Mouse (Mus musculus) spleen, postnatal 0 days (tissue): ENCODE measurements around the gene Nr0b2. TPM values are rescaled to one million over a fixed set of nuclear protein-coding genes. Genes with fewer than 3 reads are reported as not detected.

ENCODE experiments used
- polyA plus RNA-seq: library from polyadenylated mRNA; unstranded; fragments of >200 nt; fragmentation: Nextera tagmentation; extraction: Ambion mirVana; gene quantifications from 2 replicates; pipeline ENCODE4 v1.2.1, GENCODE M21; 2015

Gene Nr0b2
- 2.6 and 3.6 TPM in 2 replicates for polyA plus RNA-seq

DNA sequence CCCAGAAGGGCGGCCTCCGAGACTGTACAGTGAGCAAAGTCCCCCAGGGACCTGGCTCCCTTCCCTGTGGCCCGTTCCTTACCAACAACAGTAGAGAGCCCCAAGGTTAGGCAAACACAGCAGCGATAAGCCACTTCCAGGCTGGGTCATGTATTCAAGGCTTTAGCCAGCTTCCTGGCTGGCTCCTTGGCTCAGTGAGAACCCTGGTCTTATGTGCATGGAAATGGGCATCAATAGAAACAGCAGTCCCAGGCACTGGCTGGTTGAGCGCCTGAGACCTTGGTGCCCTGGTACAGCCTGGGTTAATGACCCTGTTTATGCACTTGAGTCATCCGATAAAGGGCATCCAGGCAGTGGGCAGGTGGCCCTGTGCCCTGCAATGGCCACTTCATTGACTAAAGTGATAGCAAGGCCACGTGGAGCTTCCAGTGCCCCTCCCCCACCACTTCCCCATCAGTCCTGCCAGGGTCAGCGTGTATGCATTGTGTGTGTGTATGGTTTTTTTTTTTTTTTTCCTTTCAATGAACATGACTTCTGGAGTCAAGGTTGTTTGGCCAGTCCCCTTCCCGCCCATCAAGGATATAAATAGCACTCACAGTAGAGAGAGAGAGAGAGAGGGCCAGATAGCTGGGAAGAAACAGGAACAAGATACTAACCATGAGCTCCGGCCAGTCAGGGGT, at the start of gene Nr0b2:
Gene Nr0b2, plus strand, starts transcription at position 609 of the 680 bp plus-strand sequence.

DNA sequence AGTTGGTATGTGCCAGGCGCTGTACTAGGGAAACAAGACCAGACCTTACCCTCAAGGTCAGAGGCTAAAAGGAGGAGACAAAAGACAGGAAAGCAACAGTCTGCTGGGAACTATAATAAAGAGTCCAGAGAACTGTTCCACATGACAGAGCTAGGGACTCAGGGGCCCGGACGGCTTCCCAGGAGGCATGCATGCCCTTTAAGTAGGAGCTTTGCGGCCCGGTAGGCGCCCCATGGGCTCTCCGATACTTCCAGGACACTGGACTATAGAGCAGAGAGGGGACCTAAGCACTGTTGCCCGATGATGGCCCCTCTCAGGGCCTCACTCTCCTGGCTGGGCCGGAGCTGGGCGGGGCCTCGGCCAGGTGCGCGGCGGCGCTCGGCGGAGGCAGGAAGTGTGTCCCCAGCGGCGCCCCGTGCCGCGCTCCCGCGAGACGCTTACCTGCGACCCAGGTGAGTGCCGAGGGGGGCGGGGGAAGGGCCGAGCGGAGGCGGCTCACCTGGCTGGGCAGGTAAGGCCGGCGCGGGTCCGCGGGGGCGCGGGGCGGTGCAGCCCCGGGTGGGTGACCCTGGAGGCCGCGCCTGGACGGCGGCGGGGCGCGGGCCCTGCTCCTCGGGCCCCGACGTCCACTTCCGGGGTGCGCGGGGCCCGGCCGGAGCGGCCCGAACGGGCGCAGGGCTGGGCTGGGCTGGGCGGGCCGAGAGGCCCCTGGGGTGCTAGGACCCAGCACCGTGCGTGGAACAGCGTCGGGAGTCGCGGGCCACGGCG, 34.4 kb upstream of the Nr0b2 start, which contains the start of gene Kdf1:
Gene Kdf1, plus strand, starts transcription at position 363 of the 768 bp plus-strand sequence.

GRCm38 (mm10) chr4:133545272-133546231, 7.6 kb upstream of the Nr0b2 start, which contains the start of gene Nudc:
Gene Nudc, minus strand, starts transcription at chr4:133545996.

GRCm38 (mm10) chr4:133574070-133574842, 21.1 kb downstream of the Nr0b2 start, which contains the start of gene Gpatch3:
Gene Gpatch3, plus strand, starts transcription at chr4:133574745.

GRCm38 (mm10) chr4:133584059-133584951, 31.1 kb downstream of the Nr0b2 start, which contains the start of gene Gpn2:
Gene Gpn2, plus strand, starts transcription at chr4:133584362.

GRCm38 (mm10) chr4:133601721-133602218, 48.6 kb downstream of the Nr0b2 start, which contains the start of gene Sfn:
Gene Sfn, minus strand, starts transcription at chr4:133602168.

Other genes starting within 250 kb of the Nr0b2 start
- gene Wdtc1, start 199.9 kb upstream of the Nr0b2 start, polyA plus RNA-seq, result 8.0 and 8.3 TPM in 2 replicates
- 4.5 and 5.3 TPM in 2 replicates for gene Slc9a1, start 183.7 kb upstream of the Nr0b2 start, polyA plus RNA-seq
- 0.30 and 0.58 TPM in 2 replicates for gene Tent5b, start 73.2 kb upstream of the Nr0b2 start, polyA plus RNA-seq
- gene Trnp1, start 54.8 kb upstream of the Nr0b2 start, polyA plus RNA-seq, result 0.40 and 0.47 TPM in 2 replicates
- 0.17 and 0.23 TPM in 2 replicates for gene Kdf1, start 34.4 kb upstream of the Nr0b2 start, polyA plus RNA-seq
- 151 and 160 TPM in 2 replicates for gene Nudc, start 7.4 kb upstream of the Nr0b2 start, polyA plus RNA-seq
- gene Gpatch3, start 21.4 kb downstream of the Nr0b2 start, polyA plus RNA-seq, result 5.0 and 5.6 TPM in 2 replicates
- 11.5 and 12.3 TPM in 2 replicates for gene Gpn2, start 31.0 kb downstream of the Nr0b2 start, polyA plus RNA-seq
- gene Sfn, start 48.8 kb downstream of the Nr0b2 start, polyA plus RNA-seq, result 1.5 and 1.6 TPM in 2 replicates
- gene Zdhhc18, start 96.8 kb downstream of the Nr0b2 start, polyA plus RNA-seq, result 4.0 and 4.4 TPM in 2 replicates
- gene Pigv, start 119.3 kb downstream of the Nr0b2 start, polyA plus RNA-seq, result 9.5 and 11.0 TPM in 2 replicates
- gene Arid1a, start 203.4 kb downstream of the Nr0b2 start, polyA plus RNA-seq, result 14.8 and 16.8 TPM in 2 replicates